Mouse (Mus musculus): Measurements from ENCODE around the gene Vmn1r21. TPM values are rescaled to one million over a fixed set of nuclear protein-coding genes. Genes with fewer than 3 reads are reported as not detected.

Vmn1r21 gene
- total and polyA plus RNA-seq, 3 experiments: not detected

DNA sequence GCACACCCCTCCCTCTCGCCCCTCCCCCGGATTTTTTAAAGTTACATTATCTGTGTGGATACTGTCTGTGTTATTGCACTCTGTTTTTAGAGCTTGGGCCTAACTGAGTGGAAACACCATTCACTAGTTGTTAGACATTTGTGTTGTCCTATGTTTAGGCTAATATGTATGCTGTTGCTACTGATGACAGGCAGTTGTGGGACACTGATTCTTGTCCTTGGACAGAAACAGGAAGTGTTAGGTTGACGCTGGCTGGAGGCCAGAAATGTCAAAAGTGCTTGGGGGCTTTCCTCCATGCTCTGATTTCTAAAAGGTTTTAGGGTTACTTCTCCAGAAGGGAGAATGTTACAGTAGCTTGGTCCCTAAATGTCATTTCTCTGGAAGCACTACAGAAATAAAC lies 54.3 kb downstream of the Vmn1r21 start:
- Histone ChIP-seq H3K9ac (ENCODE audit: control insufficient read depth, low read depth, low read length, poor library complexity, severe bottlenecking) (no peak overlapping the region), H3K27me3 (ENCODE audit: control insufficient read depth in 1 of 2, insufficient read depth in 2 of 2, low read length in 2 of 2) (no peaks in the 10 kb centered on the region), H3K79me2 (ENCODE audit: control insufficient read depth, insufficient read depth, low read length, poor library complexity) (no peaks in the 10 kb centered on the region), H3K4me1 (ENCODE audit: control insufficient read depth in 1 of 2, insufficient read depth in 2 of 2, low read length in 2 of 2) (no peaks in the 10 kb centered on the region), H3K9me3 (replicated peaks; ENCODE audit: insufficient read depth, low read length) (no peaks in the 10 kb centered on the region), H3K4me3 (ENCODE audit: control insufficient read depth in 1 of 2, insufficient read depth in 1 of 2, low read depth in 2 of 2, low read length in 2 of 2) (no peak overlapping the region), H3K27ac (ENCODE audit: control insufficient read depth, low read depth, low read length) (no peak overlapping the region), H3K36me3 (ENCODE audit: control insufficient read depth in 1 of 2, insufficient read depth in 2 of 2, low read length in 2 of 2) (no peaks in the 10 kb centered on the region; a peak in 2 of 4 replicates)
- DNase-seq (ENCODE audit: low read depth, low spot score): peak; percentile 81
- TF ChIP-seq ZKSCAN1 (IDR thresholded peaks at IDR 0.05; ENCODE audit: low read depth, low read length) (no peak), RCOR1 (IDR thresholded peaks at IDR 0.05; ENCODE audit: low read depth, low read length) (peak; percentile 83), EP300 (IDR thresholded peaks at IDR 0.05; ENCODE audit: low read depth in 1 of 2, low read length in 2 of 2) (peak in 1 of 2 experiments; percentile 31; a peak in 1 of 4 replicates)

Other genes with a start within 250 kb of the Vmn1r21 start
- gene Pyurf, start 158.3 kb downstream of the Vmn1r21 start, total RNA-seq (2012; rRNA removed): 2.5 and 2.9 TPM in 2 replicates
- gene Pyurf, start 158.3 kb downstream of the Vmn1r21 start, polyA plus RNA-seq (2012; ENCODE audit: insufficient read depth in 1 of 2, insufficient read length in 2 of 2, low read depth in 1 of 2, low replicate concordance in 2 of 2, missing spikeins in 1 of 2): 1 to 10 TPM in 1 of 2 experiments, not detected in 1; 3.3 TPM
- 19.6 and 21.7 TPM in 2 replicates for gene Lancl2, start 147.8 kb downstream of the Vmn1r21 start, total RNA-seq (2012; rRNA removed)
- gene Lancl2, start 147.8 kb downstream of the Vmn1r21 start, polyA plus RNA-seq (2012; ENCODE audit: insufficient read depth in 1 of 2, insufficient read length in 2 of 2, low read depth in 1 of 2, low replicate concordance in 2 of 2, missing spikeins in 1 of 2): 10 to 100 TPM in 1 of 2 experiments, not detected in 1; 17.7 TPM
- 12.1 and 17.0 TPM in 2 replicates for gene Vopp1, start 25.2 kb downstream of the Vmn1r21 start, total RNA-seq (2012; rRNA removed)
- gene Vopp1, start 25.2 kb downstream of the Vmn1r21 start, polyA plus RNA-seq (2012; ENCODE audit: insufficient read depth in 1 of 2, insufficient read length in 2 of 2, low read depth in 1 of 2, low replicate concordance in 2 of 2, missing spikeins in 1 of 2): 10 to 100 TPM in 1 of 2 experiments, not detected in 1; 14.2 TPM
- not detected in 2 replicates for gene Vmn1r22, start 57.7 kb upstream of the Vmn1r21 start, total RNA-seq (2012; rRNA removed)
- not detected for gene Vmn1r22, start 57.7 kb upstream of the Vmn1r21 start, polyA plus RNA-seq (2012; ENCODE audit: insufficient read depth in 1 of 2, insufficient read length in 2 of 2, low read depth in 1 of 2, low replicate concordance in 2 of 2, missing spikeins in 1 of 2)
- gene Vmn1r23, start 76.5 kb upstream of the Vmn1r21 start, total RNA-seq (2012; rRNA removed): not detected in 2 replicates
- gene Vmn1r23, start 76.5 kb upstream of the Vmn1r21 start, polyA plus RNA-seq (2012; ENCODE audit: insufficient read depth in 1 of 2, insufficient read length in 2 of 2, low read depth in 1 of 2, low replicate concordance in 2 of 2, missing spikeins in 1 of 2): not detected
- gene Vmn1r24, start 111.2 kb upstream of the Vmn1r21 start, total RNA-seq (2012; rRNA removed): not detected in 2 replicates
- gene Vmn1r24, start 111.2 kb upstream of the Vmn1r21 start, polyA plus RNA-seq (2012; ENCODE audit: insufficient read depth in 1 of 2, insufficient read length in 2 of 2, low read depth in 1 of 2, low replicate concordance in 2 of 2, missing spikeins in 1 of 2): not detected
- not detected in 2 replicates for gene Vmn1r25, start 130.5 kb upstream of the Vmn1r21 start, total RNA-seq (2012; rRNA removed)
- gene Vmn1r25, start 130.5 kb upstream of the Vmn1r21 start, polyA plus RNA-seq (2012; ENCODE audit: insufficient read depth in 1 of 2, insufficient read length in 2 of 2, low read depth in 1 of 2, low replicate concordance in 2 of 2, missing spikeins in 1 of 2): not detected
- gene Vmn1r26, start 164.8 kb upstream of the Vmn1r21 start, total RNA-seq (2012; rRNA removed): not detected in 2 replicates
- not detected for gene Vmn1r26, start 164.8 kb upstream of the Vmn1r21 start, polyA plus RNA-seq (2012; ENCODE audit: insufficient read depth in 1 of 2, insufficient read length in 2 of 2, low read depth in 1 of 2, low replicate concordance in 2 of 2, missing spikeins in 1 of 2)

Measured in MEL (cell line).